In genomic region chr10:37250934-37251521, GRCm38 (mm10) we compare ENCODE assay signal across 9 mouse cellular contexts.
A peak's percentile ranks its signal among the peaks of the same experiment; 100 is the strongest.
DNase-seq lines count a peak whose midpoint lies in the region; ATAC-seq and TF ChIP-seq lines count a peak whose summit lies in the region.
"Had no signal": no experiment of that assay in that cellular context is flagged by ENCODE, and none has a peak within 500 bp of the region (broad histone marks: within the 10 kb centered on the region; RNA-seq: fewer than 3 reads in every experiment).

No protein-coding gene starts in this region.

- no peak overlapping the region for H3K9ac ChIP-seq in forebrain, embryonic 14.5 days (ENCODE audit: low read length)
- H3K9ac ChIP-seq in limb, embryonic 12.5 days (replicated peaks), result no peak overlapping the region
- H3K9ac ChIP-seq in stomach, embryonic 15.5 days, result no peak overlapping the region

- no peak overlapping the region for H3K4me2 ChIP-seq in forebrain, embryonic 14.5 days (ENCODE audit: low read length)
- H3K4me2 ChIP-seq in limb, embryonic 12.5 days, result no peak overlapping the region
- no peak overlapping the region for H3K4me2 ChIP-seq in stomach, embryonic 15.5 days

- no peaks in the 10 kb centered on the region for H3K27me3 ChIP-seq in forebrain, embryonic 14.5 days (replicated peaks; ENCODE audit: control insufficient read depth, insufficient read depth, low read length)
- no peaks in the 10 kb centered on the region for H3K27me3 ChIP-seq in limb, embryonic 12.5 days
- no peaks in the 10 kb centered on the region for H3K27me3 ChIP-seq in stomach, embryonic 15.5 days (replicated peaks)

- no peak for TF ChIP-seq CTCF in lung, adult 2 months (IDR thresholded peaks at IDR 0.05; ENCODE audit: insufficient read depth, low read length)

- WGBS in lung, adult 2 months, result 76% methylated on average over 6 of the region's 6 CpGs
- 32% methylated on average over 6 of the region's 6 CpGs for whole genome bisulfite sequencing in forebrain, embryonic 14.5 days
- WGBS in limb, embryonic 12.5 days, result 67% methylated on average over 6 of the region's 6 CpGs
- WGBS in stomach, embryonic 15.5 days, result 69% methylated on average over 6 of the region's 6 CpGs

- no peak overlapping the region for H3K4me3 ChIP-seq in lung, adult 2 months (replicated peaks; ENCODE audit: extremely low read depth, low read depth, low read length)
- H3K4me3 ChIP-seq in forebrain, embryonic 14.5 days (ENCODE audit: low read depth, low read length), result no peak overlapping the region
- H3K4me3 ChIP-seq in limb, embryonic 12.5 days (replicated peaks), result no peak overlapping the region
- no peak overlapping the region for H3K4me3 ChIP-seq in stomach, embryonic 15.5 days (replicated peaks)

- peak; percentile 76 for ATAC-seq in forebrain, embryonic 14.5 days
- no peak; the same call in 1 of the 2 replicates for ATAC-seq in limb, embryonic 12.5 days (ENCODE audit: insufficient number of reproducible peaks, insufficient read depth, low FRiP score, low TSS enrichment, low read depth)
- ATAC-seq in stomach, embryonic 15.5 days (ENCODE audit: insufficient read depth, low FRiP score, low read depth), result no peak

- no peaks in the 10 kb centered on the region for H3K36me3 ChIP-seq in forebrain, embryonic 14.5 days (ENCODE audit: control insufficient read depth, insufficient read depth, low read length)
- H3K36me3 ChIP-seq in limb, embryonic 12.5 days, result no peaks in the 10 kb centered on the region
- H3K36me3 ChIP-seq in stomach, embryonic 15.5 days, result no peaks in the 10 kb centered on the region

- H3K27ac ChIP-seq in forebrain, embryonic 14.5 days (ENCODE audit: low read depth, low read length), result no peak overlapping the region
- peak overlapping the region; percentile 74 for H3K27ac ChIP-seq in limb, embryonic 12.5 days
- peak overlapping the region; percentile 66 for H3K27ac ChIP-seq in stomach, embryonic 15.5 days

- peak; percentile 34 for DNase-seq in lung, postnatal 36 days
- no peak for DNase-seq in lung, adult 2 months
- peak; percentile 67 for DNase-seq in forebrain, embryonic 14.5 days (ENCODE audit: low spot score)
- DNase-seq in right cerebral cortex, postnatal 36 days (ENCODE audit: low spot score in 2 of 2), result no peak
- no peak for DNase-seq in spleen, adult 18-20 months
- DNase-seq: cerebellum, adult 2 months; layer of hippocampus, adult 9-11 months had no signal

- TF ChIP-seq POLR2A in lung, adult 2 months (IDR thresholded peaks at IDR 0.05; ENCODE audit: borderline replicate concordance, extremely low read depth, low read depth, low read length), result no peak

- H3K9me3 ChIP-seq in forebrain, embryonic 14.5 days (replicated peaks; ENCODE audit: control insufficient read depth, low read length), result no peaks in the 10 kb centered on the region
- H3K9me3 ChIP-seq in limb, embryonic 12.5 days, result no peaks in the 10 kb centered on the region
- no peaks in the 10 kb centered on the region for H3K9me3 ChIP-seq in stomach, embryonic 15.5 days

- no peaks in the 10 kb centered on the region for H3K4me1 ChIP-seq in lung, adult 2 months (ENCODE audit: control insufficient read depth, insufficient read depth, low read length)
- peaks cover 9% of the 10 kb centered on the region for H3K4me1 ChIP-seq in forebrain, embryonic 14.5 days (ENCODE audit: control insufficient read depth, insufficient read depth, low read length)
- peaks cover 24% of the 10 kb centered on the region for H3K4me1 ChIP-seq in limb, embryonic 12.5 days (replicated peaks)
- peaks cover 9% of the 10 kb centered on the region for H3K4me1 ChIP-seq in stomach, embryonic 15.5 days

Comparison
In these comparisons a context has a peak if more than half of its experiments do, and no peak if none do; other contexts are left out.
1. DNase-seq: peak in lung, postnatal 36 days (single experiment) and forebrain, embryonic 14.5 days (single experiment); none in lung, adult 2 months (single experiment), right cerebral cortex, postnatal 36 days (0 of 2) and spleen, adult 18-20 months (0 of 2).